In the genomic region with DNA sequence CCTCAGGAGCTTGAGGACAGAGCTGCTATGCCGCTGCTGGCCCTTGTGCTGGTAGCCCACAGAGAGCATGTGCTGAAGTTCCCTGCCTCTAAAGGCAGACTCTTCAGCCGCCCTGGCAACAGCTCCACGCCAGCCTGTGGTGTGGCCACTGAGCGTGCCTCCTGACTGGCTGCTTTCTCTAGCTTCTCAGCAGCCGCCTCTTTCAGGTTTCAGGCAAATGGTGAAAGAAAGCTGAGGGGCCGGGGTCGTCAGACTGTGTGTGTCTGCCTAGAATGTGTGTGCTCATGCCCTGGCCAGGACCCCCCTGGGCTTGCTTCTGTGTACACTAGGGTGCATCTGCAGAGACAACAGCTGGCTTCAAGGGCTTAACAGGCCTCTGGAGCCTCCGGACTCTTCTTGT, we compare ENCODE assay signal across 10 mouse cellular contexts.
DNase-seq lines count a peak whose midpoint lies in the region; ATAC-seq and TF ChIP-seq lines count a peak whose summit lies in the region.
"Had no signal": no experiment of that assay in that cellular context is flagged by ENCODE, and none has a peak within 500 bp of the region (broad histone marks: within the 10 kb centered on the region; RNA-seq: fewer than 3 reads in every experiment).

No protein-coding gene starts in this region.

- H3K9ac ChIP-seq in kidney, embryonic 15.5 days = no peak overlapping the region
- peak overlapping the region; percentile 38 for H3K9ac ChIP-seq in forebrain, embryonic 13.5 days
- H3K9ac ChIP-seq in limb, embryonic 11.5 days (ENCODE audit: low read length) = 0 out of 2 replicates have a peak overlapping the region, but pooled peaks have one; percentile 22

- no peak for DNase-seq in kidney, adult 9 months
- DNase-seq in cerebellum, adult 2 months = peak; percentile 73 to 79
- peak; percentile 60 for DNase-seq in limb, embryonic 11.5 days (ENCODE audit: low spot score)
- peak; percentile 52 for DNase-seq in retina, postnatal 1 day
- DNase-seq in thymus, adult 2 months = no peak

- no peaks in the 10 kb centered on the region for H3K9me3 ChIP-seq in kidney, embryonic 15.5 days (replicated peaks)
- H3K9me3 ChIP-seq in forebrain, embryonic 13.5 days (replicated peaks) = no peaks in the 10 kb centered on the region
- no peaks in the 10 kb centered on the region for H3K9me3 ChIP-seq in limb, embryonic 11.5 days (ENCODE audit: control insufficient read depth, low read length)
- H3K9me3 ChIP-seq: G1E had no signal

- no peak overlapping the region for H3K4me3 ChIP-seq in kidney, embryonic 15.5 days (replicated peaks)
- peak overlapping the region; percentile 15 for H3K4me3 ChIP-seq in cerebellum, adult 2 months (replicated peaks; ENCODE audit: insufficient read depth, low read depth, low read length)
- no peak overlapping the region for H3K4me3 ChIP-seq in forebrain, embryonic 13.5 days
- H3K4me3 ChIP-seq in limb, embryonic 11.5 days (ENCODE audit: low read depth, low read length) = no peak overlapping the region
- H3K4me3 ChIP-seq in thymus, adult 2 months (ENCODE audit: control insufficient read depth, insufficient read depth, low read length) = no peak overlapping the region

- no peaks in the 10 kb centered on the region for H3K27me3 ChIP-seq in kidney, embryonic 15.5 days
- no peaks in the 10 kb centered on the region for H3K27me3 ChIP-seq in cerebellum, adult 2 months (ENCODE audit: control insufficient read depth, insufficient read depth, low read length)
- H3K27me3 ChIP-seq in forebrain, embryonic 13.5 days = no peaks in the 10 kb centered on the region
- no peaks in the 10 kb centered on the region for H3K27me3 ChIP-seq in limb, embryonic 11.5 days (ENCODE audit: control insufficient read depth, insufficient read depth, low read length)
- H3K27me3 ChIP-seq in thymus, adult 2 months (ENCODE audit: control insufficient read depth, insufficient read depth, low read length) = no peaks in the 10 kb centered on the region

- TF ChIP-seq CTCF in cerebellum, adult 2 months (IDR thresholded peaks at IDR 0.05; ENCODE audit: borderline replicate concordance, insufficient read depth, low read depth, low read length) = no peak
- TF ChIP-seq CTCF in thymus, adult 2 months (IDR thresholded peaks at IDR 0.05; ENCODE audit: borderline replicate concordance, control insufficient read depth, extremely low read depth, insufficient read depth, low read length, poor library complexity) = no peak

- peak overlapping the region; percentile 74 for H3K27ac ChIP-seq in kidney, embryonic 15.5 days
- peak overlapping the region; percentile 75 for H3K27ac ChIP-seq in cerebellum, adult 2 months (ENCODE audit: insufficient read depth, low read length)
- peak overlapping the region; percentile 49 for H3K27ac ChIP-seq in forebrain, embryonic 13.5 days
- peak overlapping the region; percentile 38 for H3K27ac ChIP-seq in limb, embryonic 11.5 days (replicated peaks; ENCODE audit: low read depth, low read length)
- no peak overlapping the region for H3K27ac ChIP-seq in thymus, adult 2 months (ENCODE audit: control insufficient read depth, insufficient read depth, low read length)
- H3K27ac ChIP-seq: macrophage had no signal

- TF ChIP-seq POLR2A in cerebellum, adult 2 months (IDR thresholded peaks at IDR 0.05; ENCODE audit: borderline replicate concordance, insufficient read depth, low read length) = no peak
- no peak for TF ChIP-seq POLR2A in thymus, adult 2 months (IDR thresholded peaks at IDR 0.05; ENCODE audit: control insufficient read depth, extremely low read depth, insufficient read depth, low read length, poor library complexity)

- 0 out of 2 replicates have a peak, but pooled peaks have one; percentile 31 for ATAC-seq in kidney, embryonic 15.5 days (replicated peaks; ENCODE audit: low FRiP score)
- ATAC-seq in forebrain, embryonic 13.5 days = 0 out of 2 replicates have a peak, but pooled peaks have one; percentile 26
- peak; percentile 32; the same call in 1 of the 2 replicates for ATAC-seq in limb, embryonic 11.5 days (ENCODE audit: insufficient number of reproducible peaks, low FRiP score, low TSS enrichment, low read depth)
- ATAC-seq in inflammation-experienced regulatory T-cells, adult 6 months = no peak

- H3K4me1 ChIP-seq in kidney, embryonic 15.5 days = peaks cover 86% of the 10 kb centered on the region
- peaks cover 89% of the 10 kb centered on the region for H3K4me1 ChIP-seq in cerebellum, adult 2 months (ENCODE audit: control insufficient read depth, insufficient read depth, low read length)
- peaks cover 88% of the 10 kb centered on the region for H3K4me1 ChIP-seq in forebrain, embryonic 13.5 days
- peaks cover 77% of the 10 kb centered on the region for H3K4me1 ChIP-seq in limb, embryonic 11.5 days (ENCODE audit: control insufficient read depth, insufficient read depth, low read length)
- H3K4me1 ChIP-seq in thymus, adult 2 months (replicated peaks; ENCODE audit: control insufficient read depth, insufficient read depth, low read length) = peaks cover 28% of the 10 kb centered on the region

- no peaks in the 10 kb centered on the region for H3K36me3 ChIP-seq in kidney, embryonic 15.5 days
- no peaks in the 10 kb centered on the region for H3K36me3 ChIP-seq in forebrain, embryonic 13.5 days (ENCODE audit: poor library complexity, severe bottlenecking)
- H3K36me3 ChIP-seq in limb, embryonic 11.5 days (ENCODE audit: control insufficient read depth, insufficient read depth, low read length) = 0 out of 2 replicates have a peak, but pooled peaks cover 3% of the 10 kb centered on the region
- H3K36me3 ChIP-seq in thymus, adult 2 months (ENCODE audit: control insufficient read depth, insufficient read depth, low read length) = no peaks in the 10 kb centered on the region
- H3K36me3 ChIP-seq: G1E had no signal

- no peak overlapping the region for H3K4me2 ChIP-seq in kidney, embryonic 15.5 days
- peak overlapping the region; percentile 23 for H3K4me2 ChIP-seq in forebrain, embryonic 13.5 days
- H3K4me2 ChIP-seq in limb, embryonic 11.5 days (ENCODE audit: low read depth, severe bottlenecking) = no peak overlapping the region

- WGBS in kidney, embryonic 15.5 days = 26% methylated on average over 8 of the region's 8 CpGs
- 8% methylated on average over 8 of the region's 8 CpGs for WGBS in cerebellum, adult 2 months
- WGBS in forebrain, embryonic 13.5 days = 11% methylated on average over 8 of the region's 8 CpGs
- WGBS in limb, embryonic 11.5 days = 24% methylated on average over 8 of the region's 8 CpGs
- WGBS in thymus, adult 2 months = 59% methylated on average over 8 of the region's 8 CpGs

Comparison
In these comparisons a context has a peak if more than half of its experiments do, and no peak if none do; other contexts are left out.
1. DNase-seq: peak in cerebellum, adult 2 months (2 of 2), limb, embryonic 11.5 days (single experiment) and retina, postnatal 1 day (single experiment); none in kidney, adult 9 months (single experiment) and thymus, adult 2 months (single experiment).